Mouse (Mus musculus) forebrain, embryonic 16.5 days (tissue): ENCODE data around the gene Daam1. TPM values are rescaled to one million over a fixed set of nuclear protein-coding genes. Genes with fewer than 3 reads are reported as not detected.

ENCODE experiments used
- ATAC-seq: fragments of 200-750 bp; cut with Nextera tagmentation; 2 replicates; pipeline ENCODE4 v1.8.0; 2017; ENCODE audit warnings: mild to moderate bottlenecking, moderate library complexity
- H3K27ac ChIP-seq: fragments of 300-500 bp; sonication (generic); 2 replicates; pipeline ENCODE4 v1.5.1; 2014; ENCODE audit warnings: low read length, control low read depth
- H3K27me3 ChIP-seq: fragments of 300-500 bp; sonication (generic); replicated peaks from 2 replicates; pipeline ENCODE4 v1.6.1; 2014; ENCODE audit warnings: low read length; ENCODE audit not compliant: control insufficient read depth, insufficient read depth
- H3K36me3 ChIP-seq: fragments of 300-500 bp; sonication (generic); 2 replicates; pipeline ENCODE4 v1.6.1; 2014; ENCODE audit not compliant: control insufficient read depth, insufficient read depth
- H3K4me1 ChIP-seq: fragments of 300-500 bp; sonication (generic); replicated peaks from 2 replicates; pipeline ENCODE4 v1.6.1; 2014; ENCODE audit warnings: low read length; ENCODE audit not compliant: control insufficient read depth, insufficient read depth
- H3K4me2 ChIP-seq: fragments of 300-500 bp; sonication (generic); 2 replicates; pipeline ENCODE4 v1.6.1; 2014; ENCODE audit warnings: mild to moderate bottlenecking, low read length, control low read depth
- H3K4me3 ChIP-seq: fragments of 300-500 bp; sonication (generic); replicated peaks from 2 replicates; pipeline ENCODE4 v1.5.1; 2014; ENCODE audit warnings: mild to moderate bottlenecking, low read length, control low read depth
- H3K9ac ChIP-seq: fragments of 300-500 bp; sonication (generic); replicated peaks from 2 replicates; pipeline ENCODE4 v1.6.1; 2014; ENCODE audit warnings: low read depth, low read length, control low read depth
- H3K9me3 ChIP-seq: fragments of 300-500 bp; sonication (generic); 2 replicates; pipeline ENCODE4 v1.6.1; 2016; ENCODE audit warnings: low read length; ENCODE audit not compliant: control insufficient read depth
- WGBS: fragments of 180-500 bp; shearing (Covaris S2); extraction: QIAGEN DNeasy Blood & Tissue Kit; methylation state at CpG from one replicate; pipeline ENCODE4 v1.1.7; 2014; 5-methylcytosine and 5-hydroxymethylcytosine counted together
- polyA plus RNA-seq: library from polyadenylated mRNA; unstranded; fragments of >200 nt; fragmentation: Nextera tagmentation; extraction: Ambion mirVana; gene quantifications from 2 replicates; pipeline ENCODE4 v1.2.1, GENCODE M21; 2015

The Daam1 gene
- polyA plus RNA-seq, 1 experiment from 2014 or later, result 29.7 TPM

GRCm38 (mm10) chr12:71938513-71938912, 107.6 kb downstream of the Daam1 start:
- Histone ChIP-seq H3K4me1 (peaks cover 13% of the 10 kb centered on the region), H3K27ac (no peak overlapping the region), H3K36me3 (peaks cover 6% of the 10 kb centered on the region), H3K4me2 (no peak overlapping the region), H3K9me3 (no peaks in the 10 kb centered on the region), H3K4me3 (no peak overlapping the region), H3K27me3 (no peaks in the 10 kb centered on the region), H3K9ac (no peak overlapping the region)
- WGBS, result 86% methylated on average over 5 of the region's 5 CpGs
- no peak for ATAC-seq

- Histone ChIP-seq H3K4me1 (peaks cover 8% of the 10 kb centered on the region), H3K4me2 (no peak overlapping the region), H3K4me3 (no peak overlapping the region), H3K9me3 (no peaks in the 10 kb centered on the region), H3K36me3 (peaks cover 14% of the 10 kb centered on the region), H3K9ac (no peak overlapping the region), H3K27me3 (no peaks in the 10 kb centered on the region), H3K27ac (no peak overlapping the region)
- ATAC-seq, result no peak
- WGBS, result 94% methylated on average over 5 of the region's 5 CpGs
These were observed 110.4 kb downstream of the Daam1 start for GRCm38 (mm10) chr12:71941290-71941689.

- Histone ChIP-seq H3K27ac (no peak overlapping the region), H3K36me3 (peaks cover 15% of the 10 kb centered on the region; the same call in 1 of the 2 replicates)
- WGBS, result 92% methylated on average over 9 of the region's 9 CpGs
These were observed 112.2 kb downstream of the Daam1 start for GRCm38 (mm10) chr12:71943112-71943511.

GRCm38 (mm10) chr12:71943646-71944045, 112.8 kb downstream of the Daam1 start:
- Histone ChIP-seq H3K4me3 (no peak overlapping the region), H3K9ac (no peak overlapping the region), H3K4me1 (peaks cover 5% of the 10 kb centered on the region; the same call in 1 of the 2 replicates), H3K36me3 (peaks cover 15% of the 10 kb centered on the region), H3K27me3 (no peaks in the 10 kb centered on the region), H3K27ac (no peak overlapping the region), H3K9me3 (no peaks in the 10 kb centered on the region), H3K4me2 (no peak overlapping the region)
- no peak for ATAC-seq
- WGBS, result 79% methylated on average over 4 of the region's 4 CpGs

More at GRCm38 (mm10) chr12:71943112-71943511, 112.2 kb downstream of the Daam1 start:
- Histone ChIP-seq H3K9me3 (no peaks in the 10 kb centered on the region), H3K27me3 (no peaks in the 10 kb centered on the region), H3K4me1 (peaks cover 5% of the 10 kb centered on the region; the same call in 1 of the 2 replicates), H3K4me3 (no peak overlapping the region), H3K4me2 (no peak overlapping the region), H3K9ac (no peak overlapping the region)
- no peak for ATAC-seq

- Histone ChIP-seq H3K36me3 (peaks cover 21% of the 10 kb centered on the region), H3K9ac (no peak overlapping the region), H3K9me3 (no peaks in the 10 kb centered on the region), H3K4me3 (no peak overlapping the region), H3K27ac (no peak overlapping the region), H3K4me2 (no peak overlapping the region), H3K27me3 (no peaks in the 10 kb centered on the region), H3K4me1 (peaks cover 5% of the 10 kb centered on the region; the same call in 1 of the 2 replicates)
- 77% methylated on average over 7 of the region's 7 CpGs for WGBS
- ATAC-seq, result no peak
These were observed 115.0 kb downstream of the Daam1 start for GRCm38 (mm10) chr12:71945844-71946243.

- peaks cover 21% of the 10 kb centered on the region for H3K36me3 ChIP-seq
- peak; percentile 93 for ATAC-seq
These were observed 115.6 kb downstream of the Daam1 start for GRCm38 (mm10) chr12:71946448-71946847.

GRCm38 (mm10) chr12:71948972-71949371, 118.1 kb downstream of the Daam1 start:
- no peak for ATAC-seq
- Histone ChIP-seq H3K36me3 (peaks cover 34% of the 10 kb centered on the region), H3K9me3 (no peaks in the 10 kb centered on the region), H3K4me3 (no peak overlapping the region), H3K27me3 (no peaks in the 10 kb centered on the region), H3K9ac (no peak overlapping the region), H3K27ac (no peak overlapping the region), H3K4me1 (peaks cover 16% of the 10 kb centered on the region), H3K4me2 (no peak overlapping the region)
- WGBS, result 97% methylated on average over 6 of the region's 6 CpGs

More at GRCm38 (mm10) chr12:71946448-71946847, 115.6 kb downstream of the Daam1 start:
- Histone ChIP-seq H3K4me3 (no peak overlapping the region), H3K27me3 (no peaks in the 10 kb centered on the region), H3K4me2 (no peak overlapping the region), H3K9me3 (no peaks in the 10 kb centered on the region), H3K4me1 (peaks cover 5% of the 10 kb centered on the region; the same call in 1 of the 2 replicates), H3K27ac (no peak overlapping the region), H3K9ac (no peak overlapping the region)
- 64% methylated on average over 8 of the region's 8 CpGs for WGBS

GRCm38 (mm10) chr12:71949606-71950005, 118.7 kb downstream of the Daam1 start:
- H3K36me3 ChIP-seq, result peaks cover 30% of the 10 kb centered on the region
- ATAC-seq, result no peak
- H3K4me2 ChIP-seq, result no peak overlapping the region
- 97% methylated on average over 6 of the region's 6 CpGs for WGBS
- H3K9me3 ChIP-seq, result no peaks in the 10 kb centered on the region
- H3K9ac ChIP-seq, result no peak overlapping the region
- H3K27ac ChIP-seq, result no peak overlapping the region
- H3K27me3 ChIP-seq, result no peaks in the 10 kb centered on the region
- H3K4me1 ChIP-seq, result peaks cover 21% of the 10 kb centered on the region
- no peak overlapping the region for H3K4me3 ChIP-seq

GRCm38 (mm10) chr12:71950095-71950877, 119.4 kb downstream of the Daam1 start:
- H3K4me3 ChIP-seq, result no peak overlapping the region
- H3K27me3 ChIP-seq, result no peaks in the 10 kb centered on the region
- no peak overlapping the region for H3K4me2 ChIP-seq
- H3K36me3 ChIP-seq, result peaks cover 27% of the 10 kb centered on the region
- H3K27ac ChIP-seq, result no peak overlapping the region
- 92% methylated on average over 13 of the region's 13 CpGs for WGBS
- no peaks in the 10 kb centered on the region for H3K9me3 ChIP-seq
- ATAC-seq, result no peak
- H3K4me1 ChIP-seq, result peaks cover 24% of the 10 kb centered on the region
- H3K9ac ChIP-seq, result no peak overlapping the region
